Mouse (Mus musculus) gastrocnemius, adult 2 months (tissue): ENCODE data around the gene Iscu. TPM values are rescaled to one million over a fixed set of nuclear protein-coding genes. Genes with fewer than 3 reads are reported as not detected.
A peak's percentile ranks its signal among the peaks of the same experiment; 100 is the strongest.
"Not testable (repeated sequence)": the region's sequence is repeated elsewhere in the genome, so short reads cannot be mapped to it uniquely, and the experiment has no call there.

Experiments used
- DNase-seq: peaks from one replicate; pipeline ENCODE4 v3.0.0; 2022
- H3K27ac ChIP-seq: fragments of 200-600 bp; 2 replicates; pipeline ENCODE4 v1.8.1; 2022; ENCODE audit warnings: mild to moderate bottlenecking
- H3K4me3 ChIP-seq: fragments of 200-600 bp; 2 replicates; pipeline ENCODE4 v1.8.1; 2022; ENCODE audit warnings: mild to moderate bottlenecking, moderate library complexity
- CTCF ChIP-seq: fragments of 200-600 bp; IDR thresholded peaks from 2 replicates; pipeline ENCODE4 v1.8.1; 2022; ENCODE audit warnings: antibody characterized with exemption, mild to moderate bottlenecking, moderate library complexity
- intact Hi-C: fragments of 180-260 bp; cut with DNase I; formaldehyde crosslinking; loops from one replicate; pipeline ENCODE4 v1.15.1; 2025
- total RNA-seq, 2 experiments: library from RNA; stranded (reverse); gene quantifications; 2 replicates each; pipeline ENCODE4 v1.2.3; 2021

The Iscu gene
- total RNA-seq, 2 experiments from 2014 or later = 142 to 160 TPM

- no peak for DNase-seq
- no peak for TF ChIP-seq CTCF
- no peak overlapping the region; the same call in 1 of the 2 replicates for H3K27ac ChIP-seq
- intact Hi-C loops = no loop called here
- H3K4me3 ChIP-seq = peak overlapping the region; percentile 21
These were observed 24.8 kb downstream of the Iscu start for GRCm38 (mm10) chr5:113797149-113797882.

GRCm38 (mm10) chr5:113798525-113798924 lies 26.0 kb downstream of the Iscu start:
- no peak for TF ChIP-seq CTCF
- Histone ChIP-seq H3K27ac (no peak overlapping the region), H3K4me3 (peak overlapping the region; percentile 66)
- DNase-seq = no peak
- intact Hi-C loops = no loop called here

- no peak for TF ChIP-seq CTCF
- Histone ChIP-seq H3K27ac (peak overlapping the region; percentile 65; the same call in 1 of the 2 replicates), H3K4me3 (peak overlapping the region; percentile 66)
- intact Hi-C loops = no loop called here
- no peak for DNase-seq
These were observed 27.1 kb downstream of the Iscu start for GRCm38 (mm10) chr5:113799691-113800090.

GRCm38 (mm10) chr5:113800280-113800679 lies 27.7 kb downstream of the Iscu start, which contains the start of gene Tmem119:
Gene Tmem119, minus strand, starts transcription at chr5:113800516.
- TF ChIP-seq CTCF = no peak
- H3K27ac ChIP-seq = peak within 1 kb of the TSS; percentile 65
- peak within 1 kb of the TSS; percentile 66 for H3K4me3 ChIP-seq
- intact Hi-C loops = no loop called here
- peak; percentile 77 for DNase-seq

- H3K27ac ChIP-seq = no peak overlapping the region
- intact Hi-C loops = no loop called here
- DNase-seq = no peak
- no peak overlapping the region for H3K4me3 ChIP-seq
- no peak for TF ChIP-seq CTCF
These were observed 31.9 kb downstream of the Iscu start for GRCm38 (mm10) chr5:113804395-113804966.

- Histone ChIP-seq H3K27ac (no peak overlapping the region), H3K4me3 (no peak overlapping the region)
- intact Hi-C loops = no loop called here
- TF ChIP-seq CTCF = no peak
- DNase-seq = no peak
These were observed 32.8 kb downstream of the Iscu start for GRCm38 (mm10) chr5:113805301-113805700.

GRCm38 (mm10) chr5:113806414-113806813 lies 33.9 kb downstream of the Iscu start:
- DNase-seq = no peak
- no peak for TF ChIP-seq CTCF
- intact Hi-C loops = no loop called here
- Histone ChIP-seq H3K27ac (no peak overlapping the region), H3K4me3 (no peak overlapping the region)

- TF ChIP-seq CTCF = no peak
- intact Hi-C loops = no loop called here
- DNase-seq = no peak
- H3K27ac ChIP-seq = no peak overlapping the region
- H3K4me3 ChIP-seq = no peak overlapping the region
These were observed 35.2 kb downstream of the Iscu start for GRCm38 (mm10) chr5:113807712-113808111.

- no peak overlapping the region for H3K27ac ChIP-seq
- no peak for DNase-seq
- no peak for TF ChIP-seq CTCF
- intact Hi-C loops = no loop called here
- no peak overlapping the region for H3K4me3 ChIP-seq
These were observed 35.6 kb downstream of the Iscu start for GRCm38 (mm10) chr5:113808177-113808576.

- intact Hi-C loops = no loop called here
- DNase-seq = no peak
- H3K4me3 ChIP-seq = no peak overlapping the region
- no peak overlapping the region for H3K27ac ChIP-seq
- no peak for TF ChIP-seq CTCF
These were observed 37.6 kb downstream of the Iscu start for GRCm38 (mm10) chr5:113810111-113810510.

GRCm38 (mm10) chr5:113811824-113812420 lies 39.4 kb downstream of the Iscu start:
- H3K4me3 ChIP-seq, intact Hi-C loops, DNase-seq, H3K27ac ChIP-seq: not testable (repeated sequence)
- peak; percentile 45 for TF ChIP-seq CTCF

- Histone ChIP-seq H3K4me3 (no peak overlapping the region), H3K27ac (no peak overlapping the region)
- intact Hi-C loops = no loop called here
- no peak for TF ChIP-seq CTCF
- DNase-seq = no peak
These were observed 40.1 kb downstream of the Iscu start for GRCm38 (mm10) chr5:113812638-113813037.

- TF ChIP-seq CTCF = peak; percentile 42
- H3K27ac ChIP-seq = no peak overlapping the region
- intact Hi-C loops = no loop called here
- no peak for DNase-seq
- H3K4me3 ChIP-seq = no peak overlapping the region
These were observed 41.1 kb downstream of the Iscu start for GRCm38 (mm10) chr5:113813608-113814007.
